Mouse (Mus musculus) forebrain, embryonic 12.5 days (tissue): ENCODE data around the gene Mt3. TPM values are rescaled to one million over a fixed set of nuclear protein-coding genes. Genes with fewer than 3 reads are reported as not detected.

Source experiments
- ATAC-seq: fragments of 200-750 bp; cut with Nextera tagmentation; 2 replicates; pipeline ENCODE4 v1.8.0; 2017; ENCODE audit warnings: moderate TSS enrichment; ENCODE audit not compliant: low FRiP score
- H3K27ac ChIP-seq: fragments of 300-500 bp; sonication (generic); 2 replicates; pipeline ENCODE4 v1.5.1; 2016; ENCODE audit warnings: mild to moderate bottlenecking
- H3K27me3 ChIP-seq: fragments of 300-500 bp; sonication (generic); 2 replicates; pipeline ENCODE4 v1.6.1; 2016; ENCODE audit warnings: mild to moderate bottlenecking
- H3K36me3 ChIP-seq: fragments of 300-500 bp; sonication (generic); replicated peaks from 2 replicates; pipeline ENCODE4 v1.6.1; 2016; ENCODE audit warnings: mild to moderate bottlenecking
- H3K4me1 ChIP-seq: fragments of 300-500 bp; sonication (generic); 2 replicates; pipeline ENCODE4 v1.6.1; 2016
- H3K4me2 ChIP-seq: fragments of 300-500 bp; sonication (generic); 2 replicates; pipeline ENCODE4 v1.6.1; 2016; ENCODE audit warnings: mild to moderate bottlenecking, moderate library complexity
- H3K4me3 ChIP-seq: fragments of 300-500 bp; sonication (generic); replicated peaks from 2 replicates; pipeline ENCODE4 v1.5.1; 2016; ENCODE audit warnings: mild to moderate bottlenecking
- H3K9ac ChIP-seq: fragments of 300-500 bp; sonication (generic); 2 replicates; pipeline ENCODE4 v1.6.1; 2016; ENCODE audit warnings: mild to moderate bottlenecking
- H3K9me3 ChIP-seq: fragments of 300-500 bp; sonication (generic); 2 replicates; pipeline ENCODE4 v1.6.1; 2016
- WGBS: fragments of 180-500 bp; shearing (Covaris S2); methylation state at CpG from one replicate; pipeline ENCODE4 v1.1.7; 2016; 5-methylcytosine and 5-hydroxymethylcytosine counted together
- polyA plus RNA-seq: library from polyadenylated mRNA; unstranded; fragments of >200 nt; fragmentation: Nextera tagmentation; extraction: Ambion mirVana; gene quantifications from 2 replicates; pipeline ENCODE4 v1.2.1, GENCODE M21; 2016

Gene Mt3
- polyA plus RNA-seq, 1 experiment from 2014 or later = 82.2 TPM

GRCm38 (mm10) chr8:94194591-94195223 lies 42.3 kb downstream of the Mt3 start:
- peaks cover 8% of the 10 kb centered on the region; the same call in 1 of the 2 replicates for H3K4me1 ChIP-seq
- H3K9ac ChIP-seq = no peak overlapping the region
- no peak overlapping the region for H3K4me3 ChIP-seq
- no peak overlapping the region for H3K4me2 ChIP-seq
- WGBS = 91% methylated on average over 7 of the region's 7 CpGs
- no peaks in the 10 kb centered on the region for H3K9me3 ChIP-seq
- no peaks in the 10 kb centered on the region for H3K36me3 ChIP-seq
- ATAC-seq = no peak
- no peak overlapping the region for H3K27ac ChIP-seq
- H3K27me3 ChIP-seq = no peaks in the 10 kb centered on the region

- Histone ChIP-seq H3K9ac (no peak overlapping the region), H3K36me3 (no peaks in the 10 kb centered on the region), H3K4me3 (no peak overlapping the region), H3K4me2 (no peak overlapping the region), H3K27me3 (no peaks in the 10 kb centered on the region; the same call in 1 of the 2 replicates), H3K9me3 (no peaks in the 10 kb centered on the region), H3K4me1 (no peaks in the 10 kb centered on the region; the same call in 1 of the 2 replicates), H3K27ac (no peak overlapping the region)
- 47% methylated on average over 10 of the region's 10 CpGs for WGBS
- ATAC-seq = peak; percentile 46; the same call in 1 of the 2 replicates
Measured at GRCm38 (mm10) chr8:94199202-94199869, 46.9 kb downstream of the Mt3 start.

Other genes with a start within 250 kb of the Mt3 start
- 66.3 and 68.5 TPM in 2 replicates for gene Amfr, start 139.8 kb upstream of the Mt3 start, polyA plus RNA-seq
- 205 and 206 TPM in 2 replicates for gene Nudt21, start 115.6 kb upstream of the Mt3 start, polyA plus RNA-seq
- 15.0 and 15.9 TPM in 2 replicates for gene Ogfod1, start 115.4 kb upstream of the Mt3 start, polyA plus RNA-seq
- 18.1 and 23.4 TPM in 2 replicates for gene Bbs2, start 53.7 kb upstream of the Mt3 start, polyA plus RNA-seq
- gene Mt4, start 15.4 kb upstream of the Mt3 start, polyA plus RNA-seq = not detected in 2 replicates
- gene Mt2, start 20.1 kb downstream of the Mt3 start, polyA plus RNA-seq = 34.1 and 35.0 TPM in 2 replicates
- 64.4 and 76.2 TPM in 2 replicates for gene Mt1, start 26.5 kb downstream of the Mt3 start, polyA plus RNA-seq
- gene Nup93, start 62.0 kb downstream of the Mt3 start, polyA plus RNA-seq = 110 and 121 TPM in 2 replicates
- gene Slc12a3, start 176.6 kb downstream of the Mt3 start, polyA plus RNA-seq = 0.10 TPM in 1 of 2 replicates, not detected in the other
- gene Herpud1, start 233.8 kb downstream of the Mt3 start, polyA plus RNA-seq = 52.0 and 58.0 TPM in 2 replicates